Mouse (Mus musculus) embryonic facial prominence, embryonic 14.5 days (tissue): ENCODE data around the gene Mrpl10. TPM values are rescaled to one million over a fixed set of nuclear protein-coding genes. Genes with fewer than 3 reads are reported as not detected.

Source experiments
- ATAC-seq: fragments of 200-750 bp; cut with Nextera tagmentation; 2 replicates; pipeline ENCODE4 v1.8.0; 2017; ENCODE audit warnings: low read depth, moderate number of reproducible peaks, moderate TSS enrichment
- DNase-seq: peaks from one replicate; pipeline ENCODE4 v3.0.0-alpha.2; 2015; ENCODE audit warnings: low spot score
- H3K27ac ChIP-seq: fragments of 300-500 bp; sonication (generic); replicated peaks from 2 replicates; pipeline ENCODE4 v1.5.1; 2014; ENCODE audit warnings: low read depth, mild to moderate bottlenecking, low read length, moderate library complexity
- H3K27me3 ChIP-seq: fragments of 300-500 bp; sonication (generic); replicated peaks from 2 replicates; pipeline ENCODE4 v1.6.1; 2014; ENCODE audit warnings: low read length; ENCODE audit not compliant: control insufficient read depth, insufficient read depth
- H3K36me3 ChIP-seq: fragments of 300-500 bp; sonication (generic); 2 replicates; pipeline ENCODE4 v1.6.1; 2014; ENCODE audit warnings: low read length, mixed read lengths; ENCODE audit not compliant: control insufficient read depth, insufficient read depth
- H3K4me1 ChIP-seq: fragments of 300-500 bp; sonication (generic); 2 replicates; pipeline ENCODE4 v1.6.1; 2014; ENCODE audit warnings: antibody characterized with exemption, low read length; ENCODE audit not compliant: control insufficient read depth, insufficient read depth
- H3K4me2 ChIP-seq: fragments of 300-500 bp; sonication (generic); 2 replicates; pipeline ENCODE4 v1.6.1; 2014; ENCODE audit warnings: low read depth, mild to moderate bottlenecking, low read length, moderate library complexity, mixed read lengths
- H3K4me3 ChIP-seq: fragments of 300-500 bp; sonication (generic); 2 replicates; pipeline ENCODE4 v1.5.1; 2014; ENCODE audit warnings: low read depth, mild to moderate bottlenecking, low read length
- H3K9ac ChIP-seq: fragments of 300-500 bp; sonication (generic); 2 replicates; pipeline ENCODE4 v1.6.1; 2014; ENCODE audit warnings: low read depth, mild to moderate bottlenecking, low read length, moderate library complexity, mixed read lengths
- H3K9me3 ChIP-seq: fragments of 300-500 bp; sonication (generic); 2 replicates; pipeline ENCODE4 v1.6.1; 2016; ENCODE audit warnings: low read length; ENCODE audit not compliant: control insufficient read depth
- WGBS: fragments of 180-500 bp; shearing (Covaris S2); extraction: QIAGEN DNeasy Blood & Tissue Kit; methylation state at CpG from one replicate; pipeline ENCODE4 v1.1.7; 2014; 5-methylcytosine and 5-hydroxymethylcytosine counted together
- polyA plus RNA-seq: library from polyadenylated mRNA; unstranded; fragments of >200 nt; fragmentation: Nextera tagmentation; extraction: Ambion mirVana; gene quantifications from 2 replicates; pipeline ENCODE4 v1.2.1, GENCODE M21; 2014

Gene Mrpl10
- polyA plus RNA-seq, 1 experiment from 2014 or later, result 68.9 TPM

DNA sequence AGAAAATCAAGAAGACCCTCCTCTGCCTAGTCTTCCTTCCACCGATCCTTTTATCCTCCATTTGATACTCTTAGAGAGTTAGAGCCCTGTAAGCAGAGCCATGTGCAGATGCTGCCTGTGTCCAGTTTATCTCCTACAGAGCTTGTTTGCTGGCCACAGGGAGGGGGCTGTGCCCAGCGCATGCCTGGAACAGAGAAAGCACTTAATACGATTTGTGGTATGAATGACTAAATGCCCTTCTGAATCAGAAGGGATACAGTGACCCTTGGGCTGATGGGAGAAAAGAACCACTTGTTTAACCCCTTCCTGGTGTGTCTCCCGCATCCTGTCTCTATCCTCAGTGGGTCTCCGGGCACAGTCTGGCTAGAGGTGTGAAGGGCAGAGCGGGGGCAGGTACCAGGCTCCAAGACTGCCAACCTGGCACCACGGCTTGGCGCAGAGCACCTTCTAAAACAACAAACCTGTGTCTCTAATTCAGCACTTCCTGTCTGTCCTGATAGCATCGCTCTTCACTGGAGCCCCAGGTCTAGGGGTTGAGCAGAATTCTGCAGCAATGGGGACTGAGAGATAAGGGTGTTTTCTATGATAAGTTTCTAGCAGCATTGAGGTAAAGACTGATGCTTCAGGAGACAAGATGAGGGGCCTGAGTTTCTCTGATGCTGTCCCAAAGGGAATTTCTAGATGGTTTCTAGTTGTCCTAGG, 34.1 kb upstream of the Mrpl10 start:
- no peak overlapping the region for H3K27ac ChIP-seq
- ATAC-seq (no peak), DNase-seq (no peak)
- no peaks in the 10 kb centered on the region for H3K4me1 ChIP-seq
- no peaks in the 10 kb centered on the region for H3K36me3 ChIP-seq
- no peak overlapping the region for H3K4me3 ChIP-seq
- WGBS, result 54% methylated on average over 9 of the region's 9 CpGs
- peaks cover 19% of the 10 kb centered on the region for H3K27me3 ChIP-seq
- H3K9ac ChIP-seq, result no peak overlapping the region
- no peak overlapping the region for H3K4me2 ChIP-seq
- H3K9me3 ChIP-seq, result no peaks in the 10 kb centered on the region

DNA sequence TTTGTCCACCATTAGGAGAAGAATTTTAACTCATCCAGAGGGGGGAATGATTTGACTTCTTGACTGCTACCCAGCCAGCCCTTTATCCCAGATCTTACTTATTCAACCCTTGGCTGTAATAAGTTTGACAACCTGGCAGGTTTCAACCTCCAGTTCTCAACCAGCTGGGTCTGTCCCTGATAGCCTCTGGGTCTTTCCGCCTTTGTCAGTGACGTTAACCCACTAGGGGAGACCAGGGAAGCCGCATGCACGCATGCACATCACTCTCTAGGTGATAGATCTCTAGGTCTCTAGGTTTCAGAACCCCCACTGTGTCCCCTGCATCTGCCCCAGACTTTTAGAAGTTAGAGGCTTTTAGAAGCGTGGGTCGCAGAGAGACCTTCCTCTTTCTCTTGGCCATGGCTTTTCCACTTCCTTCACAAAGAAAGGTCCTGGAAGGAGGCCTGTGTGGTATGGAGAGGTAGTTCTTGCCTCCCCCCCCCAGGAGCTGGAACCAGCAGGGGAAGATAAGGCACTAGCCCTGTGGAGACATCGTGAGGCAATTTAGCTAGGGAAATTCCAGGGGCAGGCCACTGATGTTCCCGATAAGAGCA, 32.1 kb upstream of the Mrpl10 start:
- peaks cover 29% of the 10 kb centered on the region for H3K27me3 ChIP-seq
- H3K9ac ChIP-seq, result no peak overlapping the region
- 47% methylated on average over 8 of the region's 8 CpGs for WGBS
- no peaks in the 10 kb centered on the region for H3K36me3 ChIP-seq
- H3K4me2 ChIP-seq, result no peak overlapping the region
- H3K27ac ChIP-seq, result no peak overlapping the region
- no peak overlapping the region for H3K4me3 ChIP-seq
- H3K4me1 ChIP-seq, result no peaks in the 10 kb centered on the region
- no peaks in the 10 kb centered on the region for H3K9me3 ChIP-seq
- ATAC-seq (no peak), DNase-seq (no peak)

DNA sequence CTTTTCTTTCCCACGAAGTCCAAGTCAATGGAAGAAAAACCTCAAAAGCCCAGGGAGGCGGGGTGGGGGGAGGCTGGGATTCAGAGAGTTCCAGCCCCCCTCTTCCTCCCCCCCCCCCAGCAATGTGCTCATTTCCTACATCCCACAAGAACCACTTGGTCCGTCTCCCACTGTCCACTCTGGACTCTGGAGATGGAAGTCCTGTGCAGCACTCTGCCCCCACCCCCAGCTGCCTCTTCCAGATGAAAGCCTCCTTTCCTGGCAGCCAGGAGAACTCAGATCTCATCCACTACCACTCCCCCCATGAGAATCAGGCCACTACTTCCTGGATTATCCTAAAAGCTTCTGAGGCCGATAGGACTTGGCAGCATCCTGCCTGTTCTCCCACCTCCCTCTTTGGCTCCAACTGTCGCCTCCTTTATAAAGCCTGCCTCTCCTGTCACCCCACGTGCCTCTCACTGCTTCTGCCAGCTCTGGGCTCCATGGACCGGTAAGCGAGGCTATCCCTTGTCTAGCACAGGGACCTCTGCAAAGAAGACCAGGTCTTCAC, 28.2 kb upstream of the Mrpl10 start, which contains the start of gene Sp6:
Sp6 (plus strand) TSS at position 274 of the 550 bp plus-strand sequence.
- H3K4me1 ChIP-seq, result no peaks in the 10 kb centered on the region
- H3K4me3 ChIP-seq, result no peak within 1 kb of the TSS
- H3K4me2 ChIP-seq, result no peak within 1 kb of the TSS
- no peaks in the 10 kb centered on the region for H3K9me3 ChIP-seq
- peaks cover 59% of the 10 kb centered on the region for H3K27me3 ChIP-seq
- peak; percentile 33 for DNase-seq
- no peak for ATAC-seq
- H3K36me3 ChIP-seq, result no peaks in the 10 kb centered on the region
- 34% methylated on average over 8 of the region's 8 CpGs for WGBS
- H3K9ac ChIP-seq, result no peak within 1 kb of the TSS
- H3K27ac ChIP-seq, result no peak within 1 kb of the TSS

DNA sequence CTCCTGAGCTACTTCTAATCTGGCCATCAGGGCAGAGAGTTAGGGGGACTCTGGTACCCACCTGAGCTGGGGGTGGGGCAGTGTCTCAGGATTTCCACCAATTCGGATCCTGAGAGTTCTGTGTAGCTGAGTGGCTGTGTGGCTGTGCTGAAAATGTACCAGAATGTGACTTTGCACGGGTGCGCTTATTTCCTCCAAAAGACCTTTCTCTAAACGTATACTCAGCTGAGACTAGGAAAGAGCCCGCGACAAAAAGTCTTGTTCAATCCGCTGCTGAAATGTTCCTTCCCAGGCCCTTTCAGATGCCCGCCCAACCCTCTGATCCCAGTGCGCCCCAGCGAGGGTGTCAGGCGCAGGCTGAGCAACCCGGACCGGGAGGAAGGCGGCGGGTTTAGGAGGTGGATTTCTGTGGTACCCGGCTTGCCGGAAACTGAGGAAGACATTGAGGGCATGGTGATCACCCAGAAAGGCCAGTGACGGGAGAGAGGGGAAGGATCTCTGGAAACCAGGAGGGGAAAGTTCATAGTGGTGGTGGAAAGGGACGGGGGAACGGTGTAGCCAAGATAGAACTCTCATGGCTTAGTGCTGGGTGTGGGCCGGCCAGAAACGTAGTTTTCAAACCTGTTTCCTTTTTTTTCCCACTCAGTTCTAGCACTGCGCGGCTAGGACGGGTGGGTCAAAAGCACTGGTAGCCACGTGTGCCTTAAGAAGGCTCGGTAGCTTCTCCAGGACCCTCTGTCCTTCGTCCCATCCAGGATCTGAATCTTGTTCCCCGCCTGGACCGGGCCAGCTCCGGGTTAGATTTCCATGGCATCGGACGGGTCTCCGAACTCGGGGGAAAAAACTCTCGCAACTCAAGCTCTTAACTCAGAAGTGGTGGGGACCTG, 23.4 kb upstream of the Mrpl10 start:
- H3K4me1 ChIP-seq, result peaks cover 7% of the 10 kb centered on the region
- DNase-seq (no peak), ATAC-seq (no peak)
- peaks cover 91% of the 10 kb centered on the region for H3K27me3 ChIP-seq
- H3K27ac ChIP-seq, result no peak overlapping the region
- H3K9me3 ChIP-seq, result no peaks in the 10 kb centered on the region
- H3K9ac ChIP-seq, result 0 out of 2 replicates have a peak overlapping the region, but pooled peaks have one; percentile 55
- under 1% methylated on average over 36 of the region's 36 CpGs for WGBS
- peak overlapping the region; percentile 41 for H3K4me3 ChIP-seq
- H3K36me3 ChIP-seq, result no peaks in the 10 kb centered on the region
- peak overlapping the region; percentile 56 for H3K4me2 ChIP-seq

DNA sequence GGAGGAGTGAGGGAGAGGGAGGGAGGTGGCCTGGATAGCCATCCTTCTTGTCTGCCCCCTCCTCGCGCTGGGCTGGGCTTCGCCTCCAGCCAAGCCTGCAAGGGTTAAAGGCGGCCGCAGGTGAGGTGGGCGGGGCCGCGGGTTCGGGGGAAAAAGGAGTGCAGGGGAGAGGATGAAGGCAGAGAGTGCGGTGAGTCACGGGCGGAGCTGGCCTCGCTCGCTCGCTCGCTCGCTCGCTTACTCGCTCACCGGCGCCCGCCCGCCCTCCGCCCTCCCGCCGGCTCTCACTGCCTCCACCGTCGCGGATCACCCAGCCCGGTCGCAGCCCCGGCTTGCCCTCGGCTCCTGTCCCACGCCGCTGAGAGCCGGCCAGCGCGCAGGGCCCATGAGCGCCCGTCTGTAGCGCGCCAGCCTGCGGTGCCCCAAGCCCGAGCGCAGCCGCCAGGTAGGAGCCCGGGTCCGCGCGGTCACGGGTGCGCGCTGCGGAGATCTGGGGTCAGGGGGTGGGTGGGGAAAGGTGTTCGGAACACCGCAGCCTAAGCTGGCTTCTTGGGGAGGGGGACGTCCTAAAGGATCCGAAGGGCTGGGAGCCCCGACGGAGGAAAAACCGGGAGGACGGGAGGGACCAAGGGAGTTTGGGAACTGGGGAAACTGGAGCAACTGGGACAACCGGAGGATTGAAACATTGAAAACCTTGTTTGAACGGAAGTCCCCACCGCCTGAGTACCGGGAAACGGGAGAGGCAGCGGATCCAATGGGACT, 22.6 kb upstream of the Mrpl10 start:
- no peak overlapping the region for H3K27ac ChIP-seq
- H3K4me2 ChIP-seq, result peak overlapping the region; percentile 56
- 1% methylated on average over 38 of the region's 68 CpGs for WGBS
- H3K9ac ChIP-seq, result peak overlapping the region; percentile 55
- peaks cover 95% of the 10 kb centered on the region for H3K27me3 ChIP-seq
- peaks cover 7% of the 10 kb centered on the region for H3K4me1 ChIP-seq
- ATAC-seq (no peak), DNase-seq (no peak)
- H3K9me3 ChIP-seq, result no peaks in the 10 kb centered on the region
- no peaks in the 10 kb centered on the region for H3K36me3 ChIP-seq
- peak overlapping the region; percentile 41 for H3K4me3 ChIP-seq

DNA sequence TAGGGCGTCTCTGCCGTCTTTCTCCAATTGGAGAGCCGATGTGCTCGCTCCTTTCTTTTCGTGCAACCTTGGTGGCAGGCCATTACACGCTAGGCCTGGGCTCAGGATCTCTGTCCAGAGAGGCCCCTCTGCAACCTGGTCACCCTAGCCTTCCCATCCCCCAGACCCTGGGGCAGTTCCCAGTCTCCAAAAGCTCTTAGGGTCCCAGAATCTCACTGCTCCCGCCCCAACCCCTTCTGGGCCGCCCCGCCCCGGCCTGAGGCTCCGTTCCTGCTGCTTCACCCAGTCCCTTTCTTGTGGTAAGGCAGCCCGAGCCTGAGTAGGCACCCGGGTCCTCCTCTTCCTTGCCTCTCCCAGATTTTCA, 22.0 kb upstream of the Mrpl10 start:
- H3K9me3 ChIP-seq, result no peaks in the 10 kb centered on the region
- H3K4me2 ChIP-seq, result peak overlapping the region; percentile 56
- no peak overlapping the region for H3K27ac ChIP-seq
- H3K4me1 ChIP-seq, result peaks cover 7% of the 10 kb centered on the region
- no peak overlapping the region for H3K9ac ChIP-seq
- 1% methylated on average over 12 of the region's 13 CpGs for WGBS
- H3K4me3 ChIP-seq, result peak overlapping the region; percentile 41
- no peak for ATAC-seq
- DNase-seq, result no peak
- H3K27me3 ChIP-seq, result peaks cover 95% of the 10 kb centered on the region
- no peaks in the 10 kb centered on the region for H3K36me3 ChIP-seq

DNA sequence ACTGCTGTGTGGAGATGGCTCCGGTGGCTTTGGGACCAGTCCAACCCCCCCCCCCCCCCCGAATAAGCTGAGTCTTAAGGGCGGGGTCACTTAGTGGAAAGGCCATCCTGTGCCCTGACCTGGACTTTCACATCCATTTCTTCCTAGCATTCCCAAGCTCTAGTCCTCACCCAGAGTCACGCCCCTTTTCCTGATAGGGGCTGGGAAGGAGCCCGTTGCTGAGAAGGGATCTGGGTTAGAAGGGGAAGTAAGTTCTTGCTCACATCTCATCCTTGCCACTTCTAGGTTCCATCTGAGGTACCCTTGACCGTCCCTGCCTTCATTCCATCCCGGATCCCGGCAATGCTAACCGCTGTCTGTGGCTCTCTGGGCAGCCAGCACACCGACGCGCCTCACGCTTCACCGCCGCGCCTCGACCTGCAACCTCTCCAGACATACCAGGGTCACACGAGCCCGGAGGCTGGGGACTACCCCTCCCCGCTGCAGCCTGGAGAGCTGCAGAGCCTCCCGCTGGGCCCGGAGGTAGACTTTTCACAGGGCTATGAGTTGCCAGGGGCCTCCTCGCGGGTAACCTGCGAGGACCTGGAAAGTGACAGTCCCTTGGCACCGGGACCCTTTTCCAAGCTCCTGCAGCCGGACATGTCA, 20.1 kb upstream of the Mrpl10 start:
- WGBS, result under 1% methylated on average over 17 of the region's 27 CpGs
- no peak for DNase-seq

More for the DNA sequence above, 20.1 kb upstream of the Mrpl10 start:
- peak overlapping the region; percentile 56 for H3K4me3 ChIP-seq
- peak overlapping the region; percentile 88 for H3K4me2 ChIP-seq
- ATAC-seq, result no peak; the same call in 1 of the 2 replicates
- H3K4me1 ChIP-seq, result peaks cover 14% of the 10 kb centered on the region
- H3K9ac ChIP-seq, result peak overlapping the region; percentile 61
- peaks cover 85% of the 10 kb centered on the region for H3K27me3 ChIP-seq
- no peaks in the 10 kb centered on the region for H3K36me3 ChIP-seq
- no peaks in the 10 kb centered on the region for H3K9me3 ChIP-seq
- H3K27ac ChIP-seq, result no peak overlapping the region
